ENCODE assay signal across 23 mouse cellular contexts in genomic region chr6:42270817-42271216, GRCm38 (mm10). TPM values are rescaled to one million over a fixed set of nuclear protein-coding genes. Genes with fewer than 3 reads are reported as not detected.
"Had no signal": no experiment of that assay in that cellular context is flagged by ENCODE, and none has a peak within 500 bp of the region (broad histone marks: within the 10 kb centered on the region; RNA-seq: fewer than 3 reads in every experiment).

No protein-coding gene starts in this region.

- H3K4me3 ChIP-seq: lung, embryonic 15.5 days; midbrain, embryonic 10.5 days; midbrain, embryonic 12.5 days; myocyte; neural tube, embryonic 13.5 days; neural tube, embryonic 15.5 days had no signal

- H3K27me3 ChIP-seq: lung, embryonic 15.5 days; midbrain, embryonic 12.5 days; neural tube, embryonic 13.5 days; neural tube, embryonic 15.5 days had no signal

- H3K9me3 ChIP-seq: lung, embryonic 15.5 days; midbrain, embryonic 10.5 days; midbrain, embryonic 12.5 days; neural tube, embryonic 13.5 days; neural tube, embryonic 15.5 days had no signal

- H3K27ac ChIP-seq: lung, embryonic 15.5 days; midbrain, embryonic 10.5 days; midbrain, embryonic 12.5 days; neural tube, embryonic 13.5 days; neural tube, embryonic 15.5 days had no signal

- DNase-seq: lung, adult 2 months; lung, postnatal 4 days; midbrain, embryonic 14.5 days; retina, postnatal 1 day; right cerebral cortex, adult 18-20 months; right cerebral cortex, postnatal 25 days; right cerebral cortex, postnatal 4 days; spleen, adult 18-20 months; thymus, adult 2 months; thymus, postnatal 25 days; thymus, postnatal 4 days had no signal

- H3K4me2 ChIP-seq: lung, embryonic 15.5 days; midbrain, embryonic 12.5 days; neural tube, embryonic 13.5 days; neural tube, embryonic 15.5 days had no signal

- ATAC-seq: lung, postnatal 0 days; midbrain, embryonic 16.5 days had no signal

- H3K9ac ChIP-seq: lung, embryonic 15.5 days; midbrain, embryonic 12.5 days; neural tube, embryonic 13.5 days; neural tube, embryonic 15.5 days had no signal

RNA-seq across cellular contexts. Expression of gene Tmem139, which starts 9.0 kb away (rescaled TPM):
- total RNA-seq: megakaryocyte, adult 5-6 weeks; megakaryocyte-erythroid progenitor cell, adult 5-6 weeks had no signal
- polyA plus RNA-seq: midbrain, embryonic 16.5 days; myocyte; testis, adult 2 months had no signal

RNA-seq across cellular contexts. Expression of gene Clcn1, which starts 15.7 kb away (rescaled TPM):
- total RNA-seq: megakaryocyte, adult 5-6 weeks; megakaryocyte-erythroid progenitor cell, adult 5-6 weeks had no signal
- polyA plus RNA-seq: lung, postnatal 0 days; stomach, embryonic 14.5 days had no signal

RNA-seq across cellular contexts. Expression of gene Fam131b, which starts 53.6 kb away (rescaled TPM):
- total RNA-seq: megakaryocyte, adult 5-6 weeks; megakaryocyte-erythroid progenitor cell, adult 5-6 weeks had no signal
- polyA plus RNA-seq: lung, postnatal 0 days had no signal
